Mouse (Mus musculus): ENCODE measurements around the gene Kdm4d.
A peak's percentile ranks its signal among the peaks of the same experiment; 100 is the strongest.
"Not testable (repeated sequence)": the region's sequence is repeated elsewhere in the genome, so short reads cannot be mapped to it uniquely, and the experiment has no call there.

The Kdm4d gene

GRCm38 (mm10) chr9:14500023-14500915 lies at the start of gene Kdm4d, which contains the start of gene Cwc15:
Gene Kdm4d (minus strand): TSS chr9:14500482.
Gene Cwc15 (plus strand): TSS chr9:14500617.
- DNase-seq (ENCODE audit: low spot score): peak; percentile 98

GRCm38 (mm10) chr9:14548366-14548761 lies 48.1 kb upstream of the Kdm4d start:
- DNase-seq (ENCODE audit: low spot score): no peak

DNA sequence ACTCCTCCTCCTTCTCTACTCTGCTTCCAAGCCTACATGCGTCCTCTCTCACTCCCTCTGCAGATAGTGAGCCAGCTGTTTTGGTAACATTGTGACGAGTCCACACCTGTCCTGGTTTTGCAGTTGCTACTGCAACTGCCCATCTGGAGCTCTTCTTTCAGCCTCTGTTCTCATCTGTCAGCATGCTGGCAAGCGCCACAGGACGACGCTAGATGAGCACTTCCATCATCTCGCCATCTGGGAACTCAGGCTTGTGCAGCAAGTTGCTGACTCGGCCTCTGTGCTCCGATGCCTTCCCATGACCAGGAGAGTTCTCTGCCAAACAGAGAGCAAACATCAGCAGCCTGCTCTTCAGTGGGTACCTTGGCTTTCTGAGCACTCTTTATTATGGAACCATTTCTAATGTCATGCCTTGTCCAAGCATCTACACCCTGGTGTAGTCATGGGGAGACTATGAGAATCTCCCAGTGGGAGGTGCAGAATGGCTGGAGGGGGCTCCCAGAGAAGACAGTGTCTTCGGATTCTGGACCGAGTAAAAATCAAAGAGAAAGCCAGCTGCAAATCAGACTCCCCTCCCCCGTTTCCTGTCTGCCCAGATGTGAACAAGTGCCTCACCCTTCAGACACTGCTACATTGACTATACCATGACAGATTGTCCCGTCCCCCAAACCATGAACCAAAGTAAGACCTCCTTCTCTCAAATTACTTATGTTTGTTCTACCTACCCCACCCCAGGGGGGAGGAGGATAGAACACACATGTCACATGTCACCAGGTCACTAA lies 47.5 kb upstream of the Kdm4d start:
- DNase-seq (ENCODE audit: low spot score): no peak

- DNase-seq (ENCODE audit: low spot score): no peak
Measured at GRCm38 (mm10) chr9:14544034-14544757, 43.9 kb upstream of the Kdm4d start.

GRCm38 (mm10) chr9:14534833-14535456 lies 34.7 kb upstream of the Kdm4d start:
- no peak for DNase-seq (ENCODE audit: low spot score)

DNA sequence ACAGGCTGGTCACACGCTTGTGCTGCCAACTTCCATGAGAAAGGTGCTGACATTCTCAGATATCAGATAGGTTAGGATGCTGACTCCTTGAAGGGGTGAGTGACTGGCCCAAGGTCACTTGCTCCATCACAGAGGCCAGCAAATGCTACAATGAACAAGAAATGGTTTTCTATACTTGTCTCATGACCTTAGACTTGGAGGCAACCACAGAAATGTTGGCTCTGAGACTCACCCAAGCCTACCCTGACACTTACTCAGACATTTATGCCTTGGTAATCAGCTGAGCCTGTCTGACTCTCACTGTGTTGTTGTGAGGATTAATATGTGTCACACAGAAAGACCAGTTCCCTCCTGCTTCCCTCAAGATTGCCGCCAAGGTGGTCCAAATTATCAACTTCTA lies 33.4 kb upstream of the Kdm4d start:
- no peak for DNase-seq (ENCODE audit: low spot score)

GRCm38 (mm10) chr9:14532283-14532682 lies 32.0 kb upstream of the Kdm4d start:
- no peak for DNase-seq (ENCODE audit: low spot score)

- no peak for DNase-seq (ENCODE audit: low spot score)
Measured at GRCm38 (mm10) chr9:14530004-14530403, 29.7 kb upstream of the Kdm4d start.

GRCm38 (mm10) chr9:14523408-14524043 lies 23.2 kb upstream of the Kdm4d start:
- DNase-seq (ENCODE audit: low spot score): peak; percentile 82

DNA sequence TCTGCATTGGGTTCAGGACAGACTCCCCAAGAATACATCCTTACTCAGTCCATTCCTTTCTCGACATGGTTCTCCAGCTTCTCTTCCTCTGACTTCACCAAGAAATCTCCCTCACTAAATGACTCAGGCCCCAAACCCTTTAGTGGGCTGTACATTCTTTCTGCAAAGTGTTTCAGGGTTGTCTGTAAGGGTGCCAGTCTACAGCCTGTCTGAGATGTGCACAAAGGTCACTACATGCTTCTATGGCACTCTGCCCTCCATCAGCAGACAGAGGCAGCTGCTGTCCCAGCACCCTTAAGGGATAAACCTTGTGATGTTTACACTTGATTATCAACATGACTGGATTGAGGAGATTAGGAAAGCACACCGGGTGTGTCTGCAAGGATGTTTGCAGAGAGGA lies 21.4 kb upstream of the Kdm4d start:
- no peak for DNase-seq (ENCODE audit: low spot score)

GRCm38 (mm10) chr9:14520971-14521670 lies 20.8 kb upstream of the Kdm4d start:
- no peak for DNase-seq (ENCODE audit: low spot score)

DNA sequence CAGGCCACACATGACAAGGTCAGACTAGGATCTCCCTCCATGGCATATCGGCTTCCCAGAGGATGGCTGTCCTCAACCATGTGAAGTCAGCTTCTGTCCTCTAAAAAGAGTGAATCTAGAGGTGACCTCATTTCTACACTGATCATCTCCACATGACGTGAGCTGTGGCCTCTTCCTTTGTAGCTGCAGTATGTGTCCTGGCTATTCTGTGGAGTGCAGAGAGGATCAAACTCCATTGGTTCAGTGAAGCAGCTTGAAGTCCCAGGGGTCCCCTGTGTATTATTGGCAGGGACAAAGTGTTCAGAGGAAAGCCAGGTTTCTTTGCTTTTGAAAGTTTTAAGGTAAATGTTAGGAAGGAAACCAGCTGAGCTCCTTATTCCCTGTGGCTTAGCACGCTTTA lies 17.8 kb upstream of the Kdm4d start:
- DNase-seq (ENCODE audit: low spot score): no peak

DNA sequence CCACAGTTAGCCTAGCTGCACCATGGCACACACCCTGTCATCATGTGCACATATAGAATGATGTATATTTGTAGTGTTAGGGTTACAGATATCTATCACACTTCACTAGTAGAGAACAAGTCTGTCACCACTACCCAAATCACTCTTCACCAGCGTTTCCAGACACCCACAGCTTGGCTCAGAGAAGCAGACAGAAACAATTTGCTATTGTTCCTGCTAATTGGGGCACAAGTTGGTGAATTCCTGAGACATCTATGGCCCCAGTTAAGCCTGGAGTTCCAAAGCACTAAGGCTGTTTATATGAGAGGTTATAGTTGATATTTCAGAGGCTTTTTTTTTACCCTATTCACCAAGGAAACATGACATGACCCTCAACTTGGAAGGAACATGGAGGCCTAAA lies 17.0 kb upstream of the Kdm4d start:
- no peak for DNase-seq (ENCODE audit: low spot score)

DNA sequence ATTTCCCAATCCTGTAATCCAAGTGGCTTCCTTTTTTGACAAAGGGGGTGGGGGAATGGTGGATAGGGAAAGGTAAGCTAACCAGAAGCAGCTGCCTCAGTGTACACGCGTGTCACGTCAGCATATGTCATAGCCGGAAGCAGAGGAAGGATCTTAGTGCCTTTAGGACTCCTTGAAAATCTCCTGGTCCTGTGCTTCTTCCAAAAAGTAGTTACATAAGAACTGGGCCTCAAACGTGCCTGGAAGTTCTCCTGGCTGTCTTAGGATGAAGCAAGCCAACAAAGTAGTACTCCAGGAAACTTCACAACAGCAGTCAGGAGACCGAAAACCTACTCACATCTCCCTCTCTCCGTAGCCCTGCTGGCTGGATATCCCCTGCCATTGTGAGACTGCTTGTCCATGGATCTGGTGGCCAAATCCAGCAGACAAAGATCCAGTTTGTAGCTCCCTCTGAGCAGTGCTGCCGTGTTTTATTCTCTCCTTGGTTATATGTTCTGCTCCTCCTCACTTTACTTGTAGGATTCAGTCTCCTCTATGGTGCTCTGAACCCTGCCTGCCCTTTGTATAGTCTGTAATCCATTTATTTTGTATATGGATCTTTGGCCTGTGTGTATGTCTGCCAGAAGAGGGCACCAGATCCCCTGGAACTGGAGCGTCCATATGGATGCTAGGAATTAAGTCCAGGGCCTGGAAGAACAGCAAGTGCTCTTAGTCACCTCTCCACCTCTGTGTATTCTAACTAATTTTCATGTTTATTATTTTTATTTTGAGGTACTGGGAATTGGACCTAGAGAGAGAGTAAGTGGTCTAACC lies 12.6 kb upstream of the Kdm4d start:
- DNase-seq (ENCODE audit: low spot score): peak; percentile 29

DNA sequence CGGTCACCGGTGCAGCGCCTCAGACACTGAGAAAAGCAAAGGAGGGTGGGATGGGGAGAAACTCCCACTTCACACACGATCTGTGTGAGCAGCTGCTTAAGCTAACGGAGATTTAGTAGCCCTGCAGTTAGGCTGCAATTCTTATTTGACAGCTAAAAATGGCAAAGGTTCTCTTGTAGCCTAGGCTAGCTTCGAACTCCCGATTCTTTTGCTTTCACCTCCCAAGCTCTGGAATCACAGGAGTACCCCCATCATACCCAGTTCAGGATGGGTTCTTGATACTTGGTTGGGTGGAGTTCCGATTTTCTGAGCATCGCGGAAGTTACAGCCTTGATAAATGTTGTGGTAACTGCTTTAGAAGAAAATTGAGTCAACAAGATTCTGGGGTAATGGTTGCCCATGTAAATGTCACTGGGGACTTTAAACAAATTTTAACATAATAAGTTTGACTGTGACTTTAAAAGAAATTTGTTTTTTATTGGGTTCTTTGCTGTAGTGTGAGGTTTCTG lies 688 bp upstream of the Kdm4d start:
- DNase-seq (ENCODE audit: low spot score): no peak

GRCm38 (mm10) chr9:14498896-14499705 lies 1.2 kb downstream of the Kdm4d start:
- no peak for DNase-seq (ENCODE audit: low spot score)

DNA sequence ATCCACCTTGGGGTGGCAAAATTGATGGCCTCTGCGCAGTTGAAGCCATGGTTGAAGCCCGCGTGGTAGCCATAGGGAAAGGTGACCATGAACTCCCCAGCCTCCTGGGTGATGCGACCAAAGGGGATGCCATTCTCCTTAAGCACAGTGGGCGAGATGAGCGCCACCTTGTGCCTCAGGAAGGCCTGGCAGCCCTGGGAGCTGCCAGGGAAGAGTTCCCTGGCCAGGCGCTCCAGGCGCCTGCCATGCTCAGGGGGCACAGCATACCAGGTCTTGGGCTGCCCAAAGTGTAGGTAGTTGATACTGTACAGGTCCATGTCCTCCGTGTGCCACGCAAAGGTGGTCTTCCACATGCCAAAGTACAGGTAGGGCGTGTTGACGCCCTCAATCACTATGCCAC lies 36.6 kb downstream of the Kdm4d start:
- not testable (repeated sequence) for DNase-seq (ENCODE audit: low spot score)

DNA sequence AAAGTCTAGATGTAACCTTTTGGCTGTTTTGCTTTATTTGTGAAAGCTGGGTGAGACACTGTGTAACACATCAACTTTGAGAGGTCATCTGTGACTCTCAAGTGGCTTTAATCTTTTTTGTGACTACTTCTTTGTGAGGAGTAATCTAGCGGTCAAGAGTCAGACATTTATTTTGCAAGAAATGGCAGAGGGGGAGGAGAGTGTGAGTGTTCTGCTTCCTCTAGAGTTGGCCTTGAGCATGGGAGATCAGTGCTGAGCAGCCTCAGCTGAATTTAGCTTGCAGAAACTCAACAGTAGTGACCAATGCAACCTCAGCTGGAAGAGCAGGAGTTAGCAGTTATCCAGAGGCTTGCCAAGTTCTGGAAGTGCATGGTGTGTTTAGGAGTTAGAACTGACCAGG lies 37.7 kb downstream of the Kdm4d start:
- DNase-seq (ENCODE audit: low spot score): not testable (repeated sequence)

DNA sequence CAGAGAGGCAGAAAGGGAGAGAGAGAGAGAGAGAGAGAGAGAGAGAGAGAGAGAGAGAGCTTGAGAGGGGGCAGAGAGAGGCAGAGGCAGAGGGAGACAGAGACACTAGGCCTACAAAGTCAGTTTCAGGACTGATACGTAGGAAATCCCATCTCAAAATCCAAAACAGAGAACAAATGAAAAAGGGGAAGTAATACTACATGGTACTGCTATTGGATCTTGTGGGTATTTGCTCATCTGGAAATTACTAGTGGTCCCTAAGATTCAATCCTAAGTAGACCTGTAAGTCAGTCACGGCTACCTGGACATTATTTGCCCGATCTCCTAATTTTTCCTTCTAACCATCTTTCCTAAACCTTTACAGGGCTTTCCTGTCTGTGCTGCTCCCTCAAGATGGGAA lies 44.0 kb downstream of the Kdm4d start:
- no peak for DNase-seq (ENCODE audit: low spot score)
